Mouse (Mus musculus): ENCODE measurements at regions not wholly inside any gene's neighbourhood (a gene's known extent, or its start where the extent isn't known, plus 50 kb on each side); places are given as distances from the start of the nearest gene placed in this dataset.
A peak's percentile ranks its signal among the peaks of the same experiment; 100 is the strongest.

- no peak overlapping the region for H3K4me3 ChIP-seq
- H3K27ac ChIP-seq = no peak overlapping the region
- no peaks in the 10 kb centered on the region for H3K27me3 ChIP-seq
- no peak overlapping the region for H3K9ac ChIP-seq
- H3K36me3 ChIP-seq = no peaks in the 10 kb centered on the region
- no peaks in the 10 kb centered on the region for H3K9me3 ChIP-seq
- 45% methylated on average over 13 of the region's 13 CpGs for WGBS
- no peaks in the 10 kb centered on the region for H3K4me1 ChIP-seq
- H3K4me2 ChIP-seq = 0 out of 2 replicates have a peak overlapping the region, but pooled peaks have one; percentile 21
- no peak for ATAC-seq (ENCODE audit: borderline replicate concordance, extremely low read depth, low FRiP score, low TSS enrichment)
Observed at GRCm38 (mm10) chr5:75387886-75388454, 186.7 kb upstream of the Kit start.

GRCm38 (mm10) chr5:75388699-75389260, 185.9 kb upstream of the Kit start:
- no peak for ATAC-seq (ENCODE audit: borderline replicate concordance, extremely low read depth, low FRiP score, low TSS enrichment)

GRCm38 (mm10) chr5:75389433-75389971, 185.2 kb upstream of the Kit start:
- Histone ChIP-seq H3K27me3 (no peaks in the 10 kb centered on the region), H3K9ac (no peak overlapping the region), H3K27ac (no peak overlapping the region), H3K36me3 (no peaks in the 10 kb centered on the region), H3K4me1 (no peaks in the 10 kb centered on the region), H3K9me3 (no peaks in the 10 kb centered on the region), H3K4me3 (no peak overlapping the region), H3K4me2 (no peak overlapping the region)
- WGBS = 62% methylated on average over 7 of the region's 7 CpGs
- no peak for ATAC-seq (ENCODE audit: borderline replicate concordance, extremely low read depth, low FRiP score, low TSS enrichment)

More at GRCm38 (mm10) chr5:75388699-75389260, 185.9 kb upstream of the Kit start:
- no peaks in the 10 kb centered on the region for H3K9me3 ChIP-seq
- no peaks in the 10 kb centered on the region for H3K27me3 ChIP-seq
- H3K4me2 ChIP-seq = no peak overlapping the region
- H3K4me1 ChIP-seq = no peaks in the 10 kb centered on the region
- no peak overlapping the region for H3K4me3 ChIP-seq
- 66% methylated on average over 7 of the region's 7 CpGs for WGBS
- H3K9ac ChIP-seq = no peak overlapping the region
- no peaks in the 10 kb centered on the region for H3K36me3 ChIP-seq
- H3K27ac ChIP-seq = no peak overlapping the region

- ATAC-seq (ENCODE audit: borderline replicate concordance, extremely low read depth, low FRiP score, low TSS enrichment) = no peak
- Histone ChIP-seq H3K9ac (no peak overlapping the region), H3K36me3 (no peaks in the 10 kb centered on the region), H3K27me3 (no peaks in the 10 kb centered on the region), H3K4me3 (no peak overlapping the region), H3K4me2 (no peak overlapping the region), H3K27ac (no peak overlapping the region), H3K4me1 (peaks cover 19% of the 10 kb centered on the region), H3K9me3 (no peaks in the 10 kb centered on the region)
- 83% methylated on average over 5 of the region's 5 CpGs for WGBS
Observed at GRCm38 (mm10) chr5:75398820-75399219, 175.9 kb upstream of the Kit start.

GRCm38 (mm10) chr5:75401734-75402133, 173.0 kb upstream of the Kit start:
- Histone ChIP-seq H3K9me3 (no peaks in the 10 kb centered on the region), H3K4me2 (no peak overlapping the region), H3K4me1 (peaks cover 35% of the 10 kb centered on the region), H3K36me3 (no peaks in the 10 kb centered on the region), H3K4me3 (no peak overlapping the region), H3K27ac (no peak overlapping the region), H3K9ac (no peak overlapping the region), H3K27me3 (no peaks in the 10 kb centered on the region)
- WGBS = 66% methylated on average over 3 of the region's 3 CpGs
- ATAC-seq (ENCODE audit: borderline replicate concordance, extremely low read depth, low FRiP score, low TSS enrichment) = no peak

DNA sequence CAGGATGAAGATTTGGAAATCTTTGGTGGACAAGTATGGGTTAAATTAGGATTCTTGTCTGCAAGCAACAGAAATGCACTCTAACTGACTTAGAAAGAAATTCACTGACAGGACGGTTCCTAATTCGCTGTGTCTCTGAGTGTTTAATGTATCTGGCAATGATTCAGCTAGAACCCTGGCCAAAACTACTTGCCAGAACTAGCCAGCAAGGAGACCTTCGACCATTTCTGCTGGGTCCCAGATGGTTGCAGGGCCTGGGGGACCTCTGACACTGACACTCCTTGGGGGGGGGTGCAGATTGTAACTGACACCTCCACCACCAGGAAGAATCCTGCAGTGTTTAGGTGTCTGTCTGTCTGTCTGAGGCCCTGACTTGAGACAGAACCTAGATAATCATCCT, 172.1 kb upstream of the Kit start:
- no peak overlapping the region for H3K4me3 ChIP-seq
- no peak; the same call in 1 of the 2 replicates for ATAC-seq (ENCODE audit: borderline replicate concordance, extremely low read depth, low FRiP score, low TSS enrichment)
- no peaks in the 10 kb centered on the region for H3K27me3 ChIP-seq
- peaks cover 35% of the 10 kb centered on the region for H3K4me1 ChIP-seq
- 33% methylated on average over 3 of the region's 3 CpGs for WGBS
- H3K27ac ChIP-seq = no peak overlapping the region
- no peak overlapping the region for H3K4me2 ChIP-seq
- no peaks in the 10 kb centered on the region for H3K9me3 ChIP-seq
- H3K36me3 ChIP-seq = no peaks in the 10 kb centered on the region
- H3K9ac ChIP-seq = no peak overlapping the region

GRCm38 (mm10) chr5:75403531-75403930, 171.2 kb upstream of the Kit start:
- Histone ChIP-seq H3K9me3 (no peaks in the 10 kb centered on the region), H3K36me3 (no peaks in the 10 kb centered on the region), H3K27me3 (no peaks in the 10 kb centered on the region), H3K4me3 (no peak overlapping the region), H3K4me2 (no peak overlapping the region), H3K27ac (no peak overlapping the region), H3K9ac (no peak overlapping the region), H3K4me1 (peaks cover 35% of the 10 kb centered on the region)
- WGBS = 70% methylated on average over 5 of the region's 5 CpGs
- no peak for ATAC-seq (ENCODE audit: borderline replicate concordance, extremely low read depth, low FRiP score, low TSS enrichment)

DNA sequence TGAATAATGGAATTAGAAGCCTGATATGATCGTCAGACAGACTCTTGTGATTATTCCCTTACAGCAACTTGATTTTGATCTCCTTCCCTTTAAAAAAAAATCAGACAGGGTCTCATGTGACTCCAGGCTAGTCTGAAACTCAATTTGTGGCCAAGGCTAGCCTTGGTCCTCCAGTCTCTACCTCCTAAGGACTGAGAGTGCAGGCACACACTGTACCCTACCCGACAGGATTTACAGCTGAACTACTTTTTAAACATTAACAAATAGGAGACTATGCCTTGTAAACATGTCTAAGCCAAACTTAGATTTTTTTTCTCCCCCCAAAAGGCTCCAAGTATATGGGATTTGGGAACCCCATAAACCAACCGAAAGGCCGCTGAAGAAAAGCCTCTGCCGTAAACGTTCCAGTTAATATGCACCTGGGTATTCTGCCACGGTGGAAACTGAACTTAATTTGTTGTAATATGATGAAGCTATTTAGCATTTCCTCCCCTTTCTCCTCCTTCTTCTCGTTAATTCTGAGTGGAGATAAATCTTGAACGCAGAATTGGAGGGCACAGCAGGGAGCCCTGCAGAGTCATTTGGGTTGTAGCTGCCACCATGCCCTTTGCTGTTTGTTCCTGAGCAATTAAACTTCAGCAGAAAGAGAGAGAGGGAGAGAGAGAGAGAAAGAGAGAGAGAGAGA, 170.0 kb upstream of the Kit start:
- Histone ChIP-seq H3K4me1 (peaks cover 35% of the 10 kb centered on the region), H3K9me3 (no peaks in the 10 kb centered on the region), H3K27me3 (no peaks in the 10 kb centered on the region), H3K4me3 (no peak overlapping the region), H3K27ac (no peak overlapping the region), H3K9ac (no peak overlapping the region), H3K36me3 (no peaks in the 10 kb centered on the region), H3K4me2 (no peak overlapping the region)
- 55% methylated on average over 9 of the region's 9 CpGs for WGBS
- ATAC-seq (ENCODE audit: borderline replicate concordance, extremely low read depth, low FRiP score, low TSS enrichment) = no peak

- no peaks in the 10 kb centered on the region for H3K36me3 ChIP-seq
- no peak overlapping the region for H3K4me3 ChIP-seq
- H3K27me3 ChIP-seq = no peaks in the 10 kb centered on the region
- H3K9me3 ChIP-seq = no peaks in the 10 kb centered on the region
- no peak overlapping the region for H3K27ac ChIP-seq
- ATAC-seq (ENCODE audit: borderline replicate concordance, extremely low read depth, low FRiP score, low TSS enrichment) = no peak
- 38% methylated on average over 7 of the region's 7 CpGs for WGBS
- peaks cover 35% of the 10 kb centered on the region for H3K4me1 ChIP-seq
- no peak overlapping the region for H3K9ac ChIP-seq
- H3K4me2 ChIP-seq = no peak overlapping the region
Observed at GRCm38 (mm10) chr5:75405496-75405895, 169.2 kb upstream of the Kit start.

- H3K4me1 ChIP-seq = peaks cover 27% of the 10 kb centered on the region
- H3K36me3 ChIP-seq = no peaks in the 10 kb centered on the region
- H3K4me2 ChIP-seq = no peak overlapping the region
- no peak overlapping the region for H3K27ac ChIP-seq
- no peak for ATAC-seq (ENCODE audit: borderline replicate concordance, extremely low read depth, low FRiP score, low TSS enrichment)
- no peak overlapping the region for H3K4me3 ChIP-seq
- H3K9me3 ChIP-seq = no peaks in the 10 kb centered on the region
- H3K27me3 ChIP-seq = no peaks in the 10 kb centered on the region
- no peak overlapping the region for H3K9ac ChIP-seq
- WGBS = 81% methylated on average over 10 of the region's 10 CpGs
Observed at GRCm38 (mm10) chr5:75407686-75408085, 167.0 kb upstream of the Kit start.

DNA sequence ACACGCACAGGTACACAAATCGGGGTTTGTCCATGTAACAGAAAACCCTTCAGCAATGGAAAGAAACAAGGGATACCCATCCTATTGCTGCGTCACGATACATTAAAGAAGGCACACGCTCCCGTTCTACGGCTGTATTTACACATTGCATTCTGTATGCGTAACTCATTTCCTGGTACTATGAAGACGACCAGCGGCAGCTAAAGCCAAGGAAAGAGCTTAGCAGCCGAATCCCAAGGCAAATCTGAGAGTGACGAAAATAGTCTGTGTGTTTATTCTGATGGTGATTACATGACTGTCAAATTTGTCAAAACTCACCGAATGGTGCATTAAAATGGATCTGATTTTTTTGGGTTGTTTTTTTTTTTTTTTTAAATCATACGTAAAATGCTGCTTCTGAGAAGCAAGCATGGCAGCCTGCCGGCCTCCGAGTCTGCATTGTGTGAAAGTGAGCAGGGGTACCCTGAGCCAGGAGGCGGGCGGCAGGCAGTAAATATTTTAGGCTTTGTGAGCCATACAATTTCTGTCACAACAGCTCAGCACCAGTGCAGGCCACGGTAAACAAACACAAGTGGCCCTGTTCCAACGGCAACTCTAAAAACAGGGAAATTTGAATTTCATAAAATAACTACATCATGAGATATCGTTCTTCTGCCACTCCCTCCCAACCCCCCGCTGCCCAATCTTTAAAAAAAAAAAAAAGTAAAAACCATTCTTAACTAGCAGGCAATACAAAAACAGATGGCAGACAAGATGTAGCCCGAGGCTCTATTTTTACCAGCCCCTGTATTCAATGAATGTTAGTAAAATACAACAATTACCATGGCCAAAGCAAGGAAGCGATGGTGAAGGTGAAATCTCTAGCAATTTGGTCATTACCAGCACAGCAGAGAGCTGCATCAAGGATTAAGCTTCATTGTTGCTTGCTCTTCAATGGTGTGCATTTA, 164.2 kb upstream of the Kit start:
- H3K4me3 ChIP-seq = peak overlapping the region; percentile 12; the same call in 1 of the 2 replicates

More for the DNA sequence above, 164.2 kb upstream of the Kit start:
- H3K27ac ChIP-seq = no peak overlapping the region
- WGBS = 52% methylated on average over 24 of the region's 24 CpGs
- no peak for ATAC-seq (ENCODE audit: borderline replicate concordance, extremely low read depth, low FRiP score, low TSS enrichment)
- no peaks in the 10 kb centered on the region for H3K36me3 ChIP-seq
- H3K27me3 ChIP-seq = no peaks in the 10 kb centered on the region
- H3K4me1 ChIP-seq = peaks cover 3% of the 10 kb centered on the region; the same call in 1 of the 2 replicates
- H3K4me2 ChIP-seq = peak overlapping the region; percentile 44
- H3K9ac ChIP-seq = no peak overlapping the region
- H3K9me3 ChIP-seq = no peaks in the 10 kb centered on the region

All from lung, embryonic 15.5 days (tissue).